Mouse (Mus musculus): Measurements from ENCODE around the gene Ccdc28a.

DNA sequence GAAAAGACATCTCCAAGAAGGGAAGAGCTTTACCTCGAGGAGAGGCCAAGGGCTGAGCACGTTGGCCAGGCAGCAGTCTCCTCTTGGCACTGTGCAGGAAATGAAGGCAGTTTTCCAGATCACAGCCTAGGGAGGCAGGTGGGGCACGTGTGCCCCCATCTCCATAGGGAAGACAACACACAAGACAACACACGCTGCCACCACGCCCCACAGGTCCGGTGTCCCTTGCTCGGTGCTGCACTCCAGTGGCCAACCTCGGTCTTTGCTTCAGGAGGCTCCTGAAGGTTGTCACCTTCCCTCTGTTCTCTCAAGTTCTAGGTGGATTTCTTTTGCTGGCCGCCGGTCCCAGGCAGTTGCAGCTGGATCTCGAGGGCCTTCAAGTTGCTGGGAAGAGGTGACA, 24.1 kb downstream of the Ccdc28a start, which contains the start of gene Ect2l:
- TF ChIP-seq CTCF (IDR thresholded peaks at IDR 0.05; ENCODE audit: borderline replicate concordance, insufficient read depth, low read depth, low read length), result peak; percentile 71; the same call in 1 of the 2 replicates
- no peak for TF ChIP-seq POLR2A (IDR thresholded peaks at IDR 0.05; ENCODE audit: borderline replicate concordance, insufficient read depth, low read length)

Data from cerebellum, adult 2 months (tissue).